Mouse (Mus musculus) adrenal gland, adult (tissue): ENCODE measurements around the gene Wdr66.

Experiments
- DNase-seq, 2 experiments: peaks; one replicate each; pipeline ENCODE4 v3.0.0; 2022 to 2023; ENCODE audit warnings: low spot score in 1 of 2; ENCODE audit not compliant: inconsistent age in 2 of 2

Wdr66 gene

DNA sequence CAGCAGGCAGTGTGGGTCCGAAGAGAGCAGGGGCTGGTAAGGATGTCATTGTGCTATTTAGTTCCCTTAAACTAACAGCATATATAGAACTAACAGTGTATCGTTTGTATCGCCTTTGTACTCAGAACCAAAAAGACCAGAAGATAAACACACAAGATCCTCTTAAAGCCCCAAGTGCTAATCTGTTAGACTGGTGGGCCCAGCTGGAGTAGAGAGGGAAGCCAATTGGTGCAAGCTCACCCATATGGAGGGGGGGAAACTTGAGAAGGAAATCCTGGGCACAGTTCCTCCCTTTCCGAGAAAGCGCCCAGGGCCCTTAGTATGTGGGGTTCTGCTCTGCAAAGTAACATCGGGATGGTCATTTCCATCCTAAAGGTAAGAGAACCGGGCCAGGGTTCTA lies 58.3 kb downstream of the Wdr66 start:
- DNase-seq, result no peak

DNA sequence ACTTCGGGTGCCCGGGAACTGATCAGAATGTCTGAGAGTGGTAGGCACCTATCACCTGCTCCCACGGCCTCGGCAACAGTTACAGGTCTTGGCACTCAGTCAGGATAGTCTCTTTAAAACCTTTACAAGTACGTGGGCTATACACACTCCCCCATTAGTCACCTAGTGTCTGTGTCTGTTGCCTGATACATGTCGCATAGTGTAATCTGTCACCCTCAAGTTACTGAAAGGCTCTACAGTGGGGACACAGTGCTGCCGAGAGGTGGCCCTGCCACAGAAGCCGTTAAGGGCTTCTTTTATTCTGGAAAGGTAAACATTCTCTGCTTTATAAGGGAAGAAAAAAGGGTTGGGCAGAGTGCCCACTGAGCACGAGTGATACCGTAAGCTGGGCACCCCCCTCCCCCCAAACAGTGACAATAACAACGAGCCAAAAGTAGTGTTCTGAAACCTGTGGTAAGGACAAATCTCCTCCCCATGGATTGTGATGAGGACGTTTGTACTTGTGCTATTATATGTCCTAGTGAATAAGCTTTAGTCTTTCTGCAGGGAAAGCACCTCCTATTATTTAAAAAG lies 61.2 kb downstream of the Wdr66 start:
- no peak for DNase-seq

DNA sequence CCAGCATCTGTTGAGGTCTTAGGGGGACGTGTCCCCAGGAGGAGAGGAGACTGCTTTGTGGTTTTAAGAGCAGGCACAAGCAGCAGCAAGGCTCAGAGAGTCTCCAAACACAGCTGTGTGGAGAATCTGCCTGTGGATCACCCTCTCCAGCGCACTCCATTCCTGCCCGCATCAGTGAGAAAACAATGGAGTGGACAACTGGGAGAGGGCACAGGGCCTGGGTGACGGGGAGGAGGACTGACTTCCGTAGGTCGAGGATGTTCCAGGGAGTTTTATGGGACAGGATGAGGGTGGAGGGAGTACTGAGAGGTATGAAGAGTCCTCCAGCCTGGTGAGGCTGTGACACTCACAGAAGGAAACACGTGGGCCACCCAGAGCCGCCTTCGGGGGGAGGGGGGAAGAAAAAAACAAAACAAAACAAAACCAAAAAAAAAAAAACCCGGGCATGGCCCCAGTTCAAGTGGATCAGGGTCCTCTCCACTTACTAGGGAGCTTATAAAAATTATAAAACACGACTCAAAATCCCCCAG lies 62.0 kb downstream of the Wdr66 start:
- DNase-seq, result no peak

DNA sequence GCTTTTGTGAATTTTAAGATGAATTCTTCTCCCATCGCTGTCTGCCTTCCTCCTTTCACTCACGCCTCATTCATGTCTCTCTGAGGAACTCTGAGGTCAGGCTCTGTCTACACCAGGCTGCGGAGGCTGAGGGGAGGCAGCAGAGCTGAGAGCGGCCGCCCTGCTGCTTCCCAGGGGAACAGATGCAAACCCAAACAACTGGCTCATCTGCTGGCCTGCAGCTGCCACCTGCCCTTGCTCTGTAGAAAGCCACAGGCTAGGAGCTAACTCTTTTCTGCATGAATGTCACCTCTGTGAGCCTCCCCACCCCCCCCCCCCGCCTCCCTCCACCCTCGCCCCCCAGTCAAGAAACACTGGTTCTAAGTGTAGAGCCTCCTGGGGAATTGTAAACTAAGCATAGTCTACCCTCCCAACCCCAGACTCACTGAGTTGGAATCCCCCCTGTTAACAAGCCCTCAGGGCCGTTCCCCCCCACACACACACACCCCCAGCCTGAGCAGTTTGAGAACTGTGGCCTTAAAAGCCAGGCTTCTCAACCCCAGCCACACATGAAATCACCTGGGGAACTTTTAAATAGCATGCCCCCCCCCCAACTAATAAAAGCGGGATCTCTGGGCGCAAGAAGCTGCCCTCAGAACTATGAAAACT lies 63.4 kb downstream of the Wdr66 start:
- no peak for DNase-seq

DNA sequence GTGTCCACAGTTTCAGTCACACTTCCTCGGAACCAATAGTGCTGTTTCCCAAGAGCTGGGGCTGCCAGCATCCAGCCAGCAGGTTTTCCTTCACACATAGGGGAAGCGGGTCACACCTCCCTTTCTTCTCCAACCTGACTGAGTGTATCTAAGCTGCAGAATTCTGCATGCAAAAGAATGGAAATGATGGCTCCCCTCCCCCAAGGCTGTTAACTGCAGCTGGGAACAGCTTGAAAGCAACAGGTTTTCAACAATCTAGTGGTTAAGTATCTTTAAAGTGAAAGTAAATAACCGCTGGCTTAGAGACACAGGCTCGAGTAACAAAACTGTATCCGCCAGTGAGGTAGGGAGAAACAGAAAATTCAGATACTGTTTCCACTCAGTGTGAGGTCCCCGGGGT lies 66.1 kb downstream of the Wdr66 start:
- peak; percentile 8 to 61 for DNase-seq

DNA sequence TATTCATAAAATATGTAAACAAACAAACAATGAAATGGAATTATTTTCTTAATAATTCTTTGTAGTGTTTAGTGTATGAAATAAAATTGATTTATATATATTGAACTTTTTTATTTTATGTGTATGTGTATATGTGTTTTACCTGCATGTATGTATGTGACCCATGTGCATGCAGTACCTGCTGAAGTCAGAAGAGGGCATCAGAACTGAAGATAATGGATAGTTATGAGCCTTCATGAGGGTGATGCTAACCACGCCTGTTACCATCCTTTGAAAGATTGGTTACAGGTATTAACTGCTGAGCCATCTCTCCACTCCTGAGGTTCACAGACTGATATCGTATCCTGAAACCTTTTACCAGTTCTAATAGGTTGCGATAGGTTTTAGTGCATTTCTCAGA lies 68.2 kb downstream of the Wdr66 start:
- DNase-seq, result no peak

DNA sequence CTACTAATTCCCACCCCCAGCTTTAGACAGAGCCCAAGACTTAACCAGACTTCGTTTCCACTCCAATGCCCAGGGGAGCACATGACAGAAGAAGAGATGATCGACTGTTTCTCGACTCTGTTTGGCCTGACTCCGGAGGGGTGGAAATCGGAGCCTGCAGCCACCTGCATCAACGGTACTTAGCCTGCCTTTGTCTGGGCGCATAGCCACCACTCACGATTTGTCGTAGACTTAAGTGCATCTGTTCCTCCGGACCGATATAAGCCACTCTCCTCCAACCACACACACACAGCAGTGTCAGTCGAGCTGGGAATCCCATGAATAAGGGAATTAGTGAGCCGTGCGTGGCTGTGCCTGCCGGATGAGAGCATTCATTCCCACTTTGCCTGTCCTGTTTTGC lies 72.3 kb downstream of the Wdr66 start:
- DNase-seq, result no peak

DNA sequence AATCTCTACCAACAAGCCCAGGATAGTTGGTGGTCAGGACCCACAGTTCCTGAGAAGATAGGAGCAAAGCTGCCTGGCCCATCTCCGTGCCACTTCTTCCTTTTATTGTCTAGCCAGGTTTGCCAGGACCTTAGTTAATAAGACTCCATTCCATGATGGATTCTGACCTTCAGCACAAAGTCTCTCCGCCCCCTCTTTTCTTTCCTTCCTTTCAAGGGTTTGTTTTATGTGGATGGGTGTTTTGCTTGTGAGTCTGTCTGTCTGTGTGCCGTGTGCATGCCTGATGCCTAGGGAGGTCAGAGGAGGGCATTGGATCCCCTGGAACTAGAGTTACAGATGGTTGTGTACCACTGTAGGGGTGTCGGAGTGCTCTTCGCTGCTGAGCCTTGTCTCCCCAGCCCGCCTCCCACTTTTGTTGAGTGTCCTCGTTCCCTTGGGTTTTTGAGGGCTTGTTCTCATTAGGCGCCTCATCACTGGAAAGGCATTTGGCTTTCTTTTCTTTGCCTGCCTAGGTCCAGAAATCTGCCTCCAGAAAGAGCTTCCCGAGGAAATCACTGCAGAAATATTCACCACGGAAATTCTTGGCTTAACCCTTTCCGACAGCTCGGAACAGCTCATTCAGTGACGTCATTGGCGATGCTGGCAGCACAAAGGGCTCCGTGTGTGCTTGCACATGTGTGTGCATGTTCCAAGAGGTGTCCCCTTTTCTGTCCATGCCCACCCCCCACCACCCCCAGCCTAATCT lies 74.3 kb downstream of the Wdr66 start:
- DNase-seq, result no peak

DNA sequence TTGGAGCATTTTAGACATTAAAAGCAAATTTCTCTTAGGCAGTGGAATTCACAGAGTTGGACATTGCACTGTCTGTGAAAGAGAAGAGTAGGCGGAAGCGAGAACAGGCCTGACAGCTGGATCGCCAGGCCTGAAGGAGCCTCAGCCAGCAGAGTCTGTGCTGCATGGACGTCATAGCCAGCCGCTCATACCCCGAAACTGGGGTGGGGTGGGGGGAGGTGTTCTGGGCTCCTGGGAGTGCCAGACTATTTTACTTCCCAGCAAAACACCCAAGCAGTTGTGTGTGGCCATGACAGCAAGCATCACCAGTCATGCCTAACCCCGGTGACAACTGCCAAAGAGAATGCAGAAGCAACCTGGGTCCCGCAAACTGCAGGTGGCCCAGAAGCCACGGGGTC lies 74.8 kb downstream of the Wdr66 start:
- no peak for DNase-seq

DNA sequence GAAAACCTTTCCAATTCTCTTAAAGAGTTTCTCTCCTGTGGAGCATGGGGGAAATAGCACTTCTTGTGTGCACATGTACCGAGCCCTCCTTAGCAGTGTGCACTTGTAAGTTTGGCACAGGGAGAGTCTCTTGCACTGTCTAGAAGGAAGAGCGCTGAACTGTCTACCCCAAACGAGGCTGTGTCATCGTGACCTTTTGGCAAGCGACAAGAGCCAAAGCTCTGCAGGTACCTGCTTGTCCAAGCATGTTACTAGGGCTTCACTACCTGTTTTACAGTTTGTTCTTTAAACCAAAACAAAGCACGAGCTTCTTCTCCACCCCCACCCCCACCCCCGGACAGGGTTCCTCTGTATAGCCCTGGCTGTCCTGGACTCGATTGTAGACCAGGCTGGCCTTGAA lies 75.8 kb downstream of the Wdr66 start:
- DNase-seq, result no peak

DNA sequence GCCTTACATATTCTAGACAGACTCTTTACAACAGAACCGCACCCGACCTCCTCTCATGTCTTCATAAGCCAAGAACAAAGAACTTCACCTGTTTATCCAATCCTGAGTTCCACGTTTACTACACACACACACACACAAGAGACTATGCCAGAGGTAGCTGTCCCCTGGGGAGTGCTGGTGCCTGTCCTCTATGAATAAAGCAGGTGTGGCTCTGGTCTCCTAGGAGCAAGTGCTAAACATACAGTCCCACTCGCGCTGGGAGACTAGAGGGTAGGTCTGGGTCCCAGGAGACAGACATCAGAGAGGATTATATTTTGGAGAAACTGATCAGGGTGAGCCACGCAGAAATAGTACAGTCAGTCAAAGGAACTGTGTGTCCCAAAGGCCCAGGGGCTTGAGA lies 81.7 kb downstream of the Wdr66 start:
- no peak for DNase-seq

DNA sequence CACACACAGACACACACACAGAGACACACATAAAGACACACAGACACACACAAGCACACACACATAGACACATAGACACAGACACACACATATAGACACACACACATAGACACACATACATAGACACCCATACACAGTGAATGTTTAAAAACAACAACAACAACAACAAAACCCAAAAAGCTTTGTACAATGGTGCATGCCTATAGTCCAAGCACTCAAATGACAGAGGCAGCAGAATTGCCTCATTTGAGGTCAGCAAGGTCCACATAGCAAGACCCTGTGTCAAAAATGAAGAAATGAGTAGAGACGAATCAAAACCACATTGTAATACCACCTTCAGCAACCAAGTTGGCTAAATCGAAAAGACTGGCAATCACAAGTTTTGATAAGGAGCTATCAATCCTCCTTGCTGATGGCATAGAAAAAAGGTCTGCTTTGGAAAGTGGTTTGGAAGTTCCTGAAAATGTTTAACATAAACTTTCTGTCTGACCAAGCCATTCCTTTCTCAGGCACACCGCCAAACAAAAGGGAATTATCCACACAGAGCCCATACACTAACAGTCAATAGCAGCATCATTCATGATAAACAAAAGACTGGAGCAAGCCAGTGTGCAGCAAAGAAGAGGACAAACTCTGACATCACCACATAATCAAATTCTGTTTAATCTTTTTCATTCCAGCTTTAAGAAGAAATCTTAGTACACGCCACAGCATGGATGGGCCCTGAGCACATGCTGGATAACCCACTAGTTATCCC lies 84.5 kb downstream of the Wdr66 start:
- no peak for DNase-seq

DNA sequence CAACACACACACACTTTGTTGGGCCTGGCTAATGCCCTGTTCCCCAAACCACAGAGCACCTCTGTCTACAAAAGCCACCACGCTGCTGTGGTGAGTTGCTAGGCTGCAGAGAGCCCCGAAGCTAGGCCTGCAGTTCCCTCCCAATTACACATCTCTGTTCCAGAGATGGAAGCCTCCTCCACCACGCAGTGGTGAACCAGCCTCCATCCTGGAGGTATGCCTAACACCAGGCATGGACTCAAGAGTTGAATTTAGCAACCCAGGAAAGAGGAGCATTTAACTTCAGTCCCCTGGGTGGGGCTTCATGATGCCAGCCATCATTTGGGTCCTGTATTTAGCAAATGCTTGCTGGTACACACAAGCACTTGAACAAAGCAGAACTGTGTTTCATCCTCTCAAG lies 86.6 kb downstream of the Wdr66 start:
- no peak for DNase-seq

DNA sequence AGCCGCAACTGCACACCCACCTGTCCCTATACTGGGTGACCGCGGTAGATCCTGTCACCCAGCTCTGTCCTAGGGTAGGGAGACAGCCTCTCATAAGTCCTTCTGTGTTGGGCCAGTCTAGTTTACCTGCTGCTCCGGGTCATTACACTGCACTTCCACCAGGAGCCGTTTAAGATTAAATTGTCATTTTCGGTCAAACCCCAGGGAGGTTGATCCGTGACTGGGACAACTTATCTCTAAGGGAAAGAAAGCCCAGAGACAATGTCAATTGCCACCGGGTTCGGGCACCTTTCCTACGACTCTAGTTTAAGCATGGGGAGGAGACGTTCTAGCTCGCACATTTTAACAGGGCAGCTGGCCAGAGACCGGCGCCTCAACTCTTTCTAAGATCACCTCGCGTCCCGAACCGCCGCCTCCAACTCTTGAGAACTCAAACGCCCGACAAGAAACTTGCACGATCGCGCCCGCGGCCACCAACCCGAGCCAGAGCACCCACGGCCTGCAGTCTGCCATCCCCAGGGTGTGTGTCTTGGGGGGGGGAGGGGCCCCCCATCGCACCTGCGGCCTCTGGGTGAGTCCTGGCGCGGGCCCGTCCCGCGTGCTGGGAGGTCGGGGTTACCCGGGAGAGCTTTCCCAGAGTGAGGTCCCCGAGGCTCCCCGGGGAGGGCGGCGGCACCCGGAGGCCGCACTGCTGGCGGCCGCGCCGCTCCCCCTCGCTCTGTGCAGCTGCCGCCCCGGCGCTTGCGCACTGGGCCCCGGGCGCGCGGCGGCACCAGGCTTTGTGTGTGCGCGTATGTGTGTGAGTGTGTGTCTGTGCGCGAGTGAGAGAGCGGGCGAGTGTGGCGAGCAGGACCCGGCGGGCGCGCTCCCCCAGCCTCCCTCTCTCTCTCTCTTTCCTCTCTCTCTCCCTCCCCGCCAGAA lies 92.1 kb downstream of the Wdr66 start, which contains the start of gene Bcl7a:
Bcl7a (plus strand) TSS at position 128 of the 921 bp plus-strand sequence.
- peak; percentile 91 to 98 for DNase-seq

DNA sequence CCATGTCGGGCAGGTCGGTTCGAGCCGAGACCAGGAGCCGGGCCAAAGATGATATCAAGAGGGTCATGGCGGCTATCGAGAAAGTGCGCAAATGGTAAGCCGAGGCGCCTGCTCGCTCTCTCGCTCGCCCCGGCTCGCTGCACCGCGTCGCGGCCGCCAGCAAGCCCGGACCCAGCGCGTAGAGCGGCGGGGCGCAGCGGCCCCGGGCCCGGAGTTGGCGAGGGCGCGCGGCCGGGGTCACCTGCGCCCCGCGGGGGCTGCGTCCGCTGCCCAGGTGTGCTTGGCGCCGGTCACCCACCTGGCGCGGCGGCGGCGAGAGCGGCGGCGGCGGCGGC lies 92.7 kb downstream of the Wdr66 start:
- no peak for DNase-seq

DNA sequence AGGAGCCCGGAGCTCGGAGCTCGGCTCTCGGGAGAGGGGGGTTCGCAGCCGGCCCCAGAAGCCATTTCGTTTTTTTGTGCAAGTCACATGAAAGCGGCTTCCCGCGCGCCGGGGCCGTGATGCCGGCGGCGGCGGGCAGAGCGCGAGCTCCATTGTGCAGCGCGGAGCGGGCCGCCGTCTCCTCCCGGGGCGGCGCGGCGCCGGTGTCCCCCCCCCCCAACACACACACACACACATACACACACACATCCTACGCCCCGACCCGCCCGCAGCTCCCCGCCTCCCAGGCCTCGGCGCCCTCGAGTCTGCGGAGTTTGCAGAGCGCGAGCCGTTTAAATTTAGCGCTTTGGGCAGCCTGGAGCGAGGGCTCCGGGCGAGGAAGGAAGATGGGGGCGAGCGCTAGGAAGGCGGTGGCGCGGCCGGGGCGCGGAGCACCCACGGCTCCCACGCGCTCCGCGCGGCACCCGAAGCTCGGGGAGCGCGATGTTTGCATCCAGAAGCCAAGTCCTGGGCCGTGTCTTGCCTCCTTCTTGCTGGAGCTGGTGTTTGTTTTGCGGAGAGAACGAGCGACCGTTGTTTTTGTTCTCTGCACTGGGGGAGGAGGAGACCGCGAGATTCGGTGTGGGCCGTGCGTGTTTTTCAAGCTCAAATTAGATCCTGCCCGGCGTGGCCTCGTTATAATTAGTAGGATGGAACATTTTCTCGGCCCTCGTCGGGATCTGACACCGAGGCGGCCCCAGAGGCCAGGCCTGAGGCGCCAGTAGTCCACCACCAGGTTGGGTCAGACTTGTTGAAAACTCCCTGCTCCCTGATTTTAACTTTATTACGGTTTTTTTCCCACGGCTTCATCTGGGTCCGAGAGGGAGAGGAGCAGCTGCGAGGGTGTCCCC lies 93.3 kb downstream of the Wdr66 start:
- peak; percentile 65 to 84 for DNase-seq

DNA sequence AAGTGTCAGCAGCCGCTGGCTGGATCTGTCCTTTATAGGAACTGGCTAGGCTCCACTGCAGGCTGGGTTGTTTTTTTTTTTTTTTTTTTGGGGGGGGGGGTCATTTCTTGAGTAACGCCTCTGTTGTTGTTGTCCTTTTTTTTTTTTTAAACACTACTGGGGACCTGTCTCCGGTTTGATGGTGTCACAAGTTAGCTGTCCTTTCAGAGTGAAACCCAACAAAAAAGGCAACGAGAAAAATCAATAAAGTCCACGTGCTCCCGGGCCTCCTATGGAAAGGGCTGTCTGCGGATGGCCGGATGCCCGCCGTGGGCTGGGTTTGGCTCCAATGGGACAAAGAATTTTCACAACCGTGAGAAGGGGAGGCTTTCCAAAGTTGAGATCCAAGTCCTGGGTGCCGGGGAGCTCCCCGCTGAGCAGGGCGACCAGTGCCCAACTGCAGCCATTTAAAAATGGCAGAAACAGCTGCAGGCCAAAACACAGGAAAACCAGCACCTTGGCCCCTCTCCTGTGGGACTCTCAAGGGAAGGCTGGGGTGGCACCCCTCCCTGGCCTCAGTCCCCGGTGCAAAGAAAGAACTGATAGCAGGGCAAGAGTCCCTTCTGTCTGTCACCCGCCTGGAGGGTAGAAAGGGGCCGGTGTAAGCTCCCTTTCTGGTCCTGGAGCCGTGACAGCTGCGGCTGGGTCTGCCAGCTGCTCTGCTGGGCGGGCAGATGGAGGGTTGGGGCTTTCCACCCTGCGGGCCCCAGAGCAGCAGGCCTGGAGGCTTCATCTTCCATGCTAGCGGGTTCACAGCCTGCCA lies 94.2 kb downstream of the Wdr66 start:
- DNase-seq, result peak; percentile 56 to 86

DNA sequence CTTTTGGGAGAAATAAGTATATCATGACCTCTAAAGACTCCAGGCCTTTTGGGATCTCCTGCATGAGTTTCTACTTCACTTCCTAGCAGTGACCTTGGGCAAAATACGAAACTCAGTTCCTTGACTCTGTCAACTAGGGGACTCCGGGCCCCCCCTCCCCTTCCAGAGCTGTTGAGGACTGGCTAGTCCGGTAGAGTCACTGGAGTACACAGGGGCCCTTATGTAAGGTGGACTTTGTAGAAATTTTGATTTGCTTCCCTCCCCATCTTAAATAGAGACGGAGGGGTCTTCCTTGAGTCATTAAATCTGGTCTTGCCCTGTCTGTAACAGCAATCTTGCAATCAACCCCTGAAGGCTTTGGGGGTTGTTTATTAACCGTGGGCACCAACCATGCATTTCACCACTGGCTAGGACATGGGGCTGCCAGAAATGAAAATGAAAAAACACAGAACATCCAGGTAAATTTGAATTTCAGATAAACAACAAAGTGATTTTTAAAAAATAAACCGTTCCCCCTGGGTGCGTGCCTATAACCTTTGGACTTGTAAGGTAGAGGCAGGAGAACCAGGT lies 94.9 kb downstream of the Wdr66 start:
- DNase-seq, result no peak
